Mouse (Mus musculus) forebrain, embryonic 14.5 days (tissue): ENCODE data around the gene Olfr1355. TPM values are rescaled to one million over a fixed set of nuclear protein-coding genes. Genes with fewer than 3 reads are reported as not detected.
"Not testable (repeated sequence)": the region's sequence is repeated elsewhere in the genome, so short reads cannot be mapped to it uniquely, and the experiment has no call there.

ENCODE experiments used
- ATAC-seq: fragments of 200-750 bp; cut with Nextera tagmentation; 2 replicates; pipeline ENCODE4 v1.8.0; 2017; ENCODE audit warnings: mild to moderate bottlenecking, moderate library complexity
- DNase-seq: peaks from one replicate; pipeline ENCODE4 v3.0.0-alpha.2; 2015; ENCODE audit warnings: low spot score
- H3K27ac ChIP-seq: fragments of 300-500 bp; sonication (generic); 2 replicates; pipeline ENCODE4 v1.5.1; 2014; ENCODE audit warnings: low read depth, mild to moderate bottlenecking, control low read depth, low read length, moderate library complexity
- H3K27me3 ChIP-seq: fragments of 300-500 bp; sonication (generic); replicated peaks from 2 replicates; pipeline ENCODE4 v1.6.1; 2014; ENCODE audit warnings: low read length, control low read depth, mixed read lengths; ENCODE audit not compliant: control insufficient read depth, insufficient read depth
- H3K36me3 ChIP-seq: fragments of 300-500 bp; sonication (generic); 2 replicates; pipeline ENCODE4 v1.6.1; 2014; ENCODE audit warnings: low read length, control low read depth; ENCODE audit not compliant: control insufficient read depth, insufficient read depth
- H3K4me1 ChIP-seq: fragments of 300-500 bp; sonication (generic); 2 replicates; pipeline ENCODE4 v1.6.1; 2014; ENCODE audit warnings: antibody characterized with exemption, low read length, control low read depth; ENCODE audit not compliant: control insufficient read depth, insufficient read depth
- H3K4me2 ChIP-seq: fragments of 300-500 bp; sonication (generic); 2 replicates; pipeline ENCODE4 v1.6.1; 2014; ENCODE audit warnings: mild to moderate bottlenecking, control low read depth, low read length
- H3K4me3 ChIP-seq: fragments of 300-500 bp; sonication (generic); 2 replicates; pipeline ENCODE4 v1.5.1; 2014; ENCODE audit warnings: low read depth, low read length, control low read depth
- H3K9ac ChIP-seq: fragments of 300-500 bp; sonication (generic); 2 replicates; pipeline ENCODE4 v1.6.1; 2014; ENCODE audit warnings: mild to moderate bottlenecking, low read length, control low read depth, moderate library complexity
- H3K9me3 ChIP-seq: fragments of 300-500 bp; sonication (generic); replicated peaks from 2 replicates; pipeline ENCODE4 v1.6.1; 2016; ENCODE audit warnings: low read length, control low read depth, mixed read lengths; ENCODE audit not compliant: control insufficient read depth
- WGBS: fragments of 180-500 bp; shearing (Covaris S2); extraction: QIAGEN DNeasy Blood & Tissue Kit; methylation state at CpG from one replicate; pipeline ENCODE4 v1.1.7; 2014; 5-methylcytosine and 5-hydroxymethylcytosine counted together
- polyA plus RNA-seq: library from polyadenylated mRNA; unstranded; fragments of >200 nt; fragmentation: Nextera tagmentation; extraction: Ambion mirVana; gene quantifications from 2 replicates; pipeline ENCODE4 v1.2.1, GENCODE M21; 2014

Gene Olfr1355
- not detected in 2 replicates for polyA plus RNA-seq

- WGBS, result 83% methylated on average over 2 of the region's 2 CpGs
- Histone ChIP-seq H3K27ac (no peak within 1 kb of the TSS), H3K4me1 (no peaks in the 10 kb centered on the region), H3K4me2 (no peak within 1 kb of the TSS), H3K27me3 (no peaks in the 10 kb centered on the region), H3K4me3 (no peak within 1 kb of the TSS), H3K36me3 (no peaks in the 10 kb centered on the region), H3K9me3 (no peaks in the 10 kb centered on the region), H3K9ac (no peak within 1 kb of the TSS)
- DNase-seq (no peak), ATAC-seq (no peak)
Observed at GRCm38 (mm10) chr10:78875240-78875639, at the start of gene Olfr1355. Olfr1355 (plus strand) TSS chr10:78875540.

DNA sequence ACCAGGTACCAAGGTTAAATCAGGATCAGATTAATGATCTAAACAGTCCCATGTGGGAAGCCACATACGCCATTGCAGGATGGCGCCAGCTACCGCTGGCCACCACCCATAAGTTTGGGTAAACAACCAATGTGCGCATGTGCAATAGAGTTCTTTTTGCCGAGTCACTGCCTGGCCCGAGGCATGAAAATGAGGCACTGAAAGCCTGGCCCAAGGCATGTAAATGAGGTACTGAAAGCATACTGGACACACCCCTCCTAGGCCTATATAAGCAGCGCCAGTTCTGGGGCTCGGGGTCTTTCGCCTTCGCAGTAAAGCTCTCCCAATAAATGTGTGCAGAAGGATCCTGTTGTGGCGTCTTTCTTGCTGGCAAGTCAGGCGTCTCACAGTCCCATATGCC, 34.9 kb upstream of the Olfr1355 start:
- 92% methylated on average over 12 of the region's 12 CpGs for WGBS
- H3K4me2 ChIP-seq, H3K9me3 ChIP-seq, H3K9ac ChIP-seq, H3K4me1 ChIP-seq, DNase-seq, H3K4me3 ChIP-seq, H3K27me3 ChIP-seq, H3K27ac ChIP-seq, H3K36me3 ChIP-seq, ATAC-seq: not testable (repeated sequence)

DNA sequence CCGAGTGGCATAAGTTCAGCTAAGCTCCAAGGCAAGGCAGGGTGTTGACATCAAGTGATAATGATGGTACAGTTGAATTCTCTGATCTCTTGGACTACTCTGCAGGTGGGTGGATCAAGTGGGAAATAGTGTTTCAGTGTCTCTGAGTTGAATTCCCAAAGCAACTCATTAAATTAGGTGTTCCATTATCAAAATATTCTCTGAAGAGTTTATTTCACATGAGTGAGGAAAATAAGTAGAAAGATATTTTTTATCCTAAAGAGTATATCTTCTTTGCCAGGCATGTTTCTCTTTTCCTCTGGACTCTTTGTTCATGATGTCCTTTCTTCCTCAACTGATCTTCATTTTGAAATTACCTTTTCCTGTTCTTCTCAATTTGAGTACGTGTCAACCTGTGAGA, 23.3 kb upstream of the Olfr1355 start, which contains the start of gene Olfr1356:
Gene Olfr1356 (minus strand): TSS at position 101 of the 400 bp plus-strand sequence.
- Histone ChIP-seq H3K4me2 (no peak within 1 kb of the TSS), H3K27me3 (no peaks in the 10 kb centered on the region), H3K9ac (no peak within 1 kb of the TSS), H3K36me3 (no peaks in the 10 kb centered on the region), H3K4me3 (no peak within 1 kb of the TSS), H3K4me1 (no peaks in the 10 kb centered on the region), H3K27ac (no peak within 1 kb of the TSS), H3K9me3 (no peaks in the 10 kb centered on the region)
- DNase-seq, result no peak
- ATAC-seq, result no peak
- WGBS, result 86% methylated on average over 2 of the region's 2 CpGs

- H3K36me3 ChIP-seq, H3K4me2 ChIP-seq, H3K27ac ChIP-seq, H3K9ac ChIP-seq, H3K27me3 ChIP-seq, ATAC-seq, DNase-seq, H3K4me1 ChIP-seq, H3K4me3 ChIP-seq, H3K9me3 ChIP-seq: not testable (repeated sequence)
- 90% methylated on average over 1 of the region's 1 CpGs for WGBS
Observed at GRCm38 (mm10) chr10:78912871-78913270, 37.5 kb downstream of the Olfr1355 start, which contains the start of gene Olfr1354. Olfr1354 (plus strand) TSS chr10:78913171.

Other genes starting within 250 kb of the Olfr1355 start
- not detected in 2 replicates for gene Casp14, start 157.2 kb upstream of the Olfr1355 start, polyA plus RNA-seq
- gene Ccdc105, start 122.5 kb upstream of the Olfr1355 start, polyA plus RNA-seq, result 0.17 and 0.24 TPM in 2 replicates
- gene Slc1a6, start 95.0 kb upstream of the Olfr1355 start, polyA plus RNA-seq, result 2.9 and 3.4 TPM in 2 replicates
- gene Olfr1356, start 23.4 kb upstream of the Olfr1355 start, polyA plus RNA-seq, result not detected in 2 replicates
- not detected in 2 replicates for gene Olfr1354, start 37.6 kb downstream of the Olfr1355 start, polyA plus RNA-seq
- not detected in 2 replicates for gene Olfr8, start 75.1 kb downstream of the Olfr1355 start, polyA plus RNA-seq
- not detected in 2 replicates for gene Olfr1353, start 87.8 kb downstream of the Olfr1355 start, polyA plus RNA-seq
- gene Olfr1352, start 105.5 kb downstream of the Olfr1355 start, polyA plus RNA-seq, result not detected in 2 replicates
- gene Olfr1351, start 136.9 kb downstream of the Olfr1355 start, polyA plus RNA-seq, result not detected in 2 replicates
- gene Olfr57, start 153.2 kb downstream of the Olfr1355 start, polyA plus RNA-seq, result not detected in 2 replicates
- gene 2610008E11Rik, start 222.1 kb downstream of the Olfr1355 start, polyA plus RNA-seq, result 50.9 and 63.9 TPM in 2 replicates